7 mouse cellular contexts compared by ENCODE assay signal in genomic region chr6:50890370-50891204, GRCm38 (mm10).
DNase-seq lines count a peak whose midpoint lies in the region; ATAC-seq lines count a peak whose summit lies in the region.

No protein-coding gene starts in this region.

- ATAC-seq in frontal cortex, adult (ENCODE audit: low TSS enrichment) = peak; percentile 88
- ATAC-seq in hindbrain, embryonic 15.5 days (ENCODE audit: low FRiP score, low read depth) = peak; percentile 89
- ATAC-seq in limb, embryonic 13.5 days (ENCODE audit: low FRiP score, low read depth) = peak; percentile 63; the same call in 1 of the 2 replicates
- peak; percentile 92 for ATAC-seq in midbrain, embryonic 14.5 days (ENCODE audit: low FRiP score, low TSS enrichment)

- peak; percentile 67 for DNase-seq in c-Kit-negative CD71-positive TER-119-positive erythroid progenitor cells, embryonic 14.5 days (ENCODE audit: low read depth, low spot score)
- DNase-seq in cerebellum, adult 9-11 months = peak; percentile 59
- peak; percentile 88 for DNase-seq in midbrain, embryonic 14.5 days
- DNase-seq in yolk sac, embryonic 10.5 days (ENCODE audit: low spot score) = peak; percentile 74

- WGBS in hindbrain, embryonic 15.5 days = 9% methylated on average over 25 of the region's 25 CpGs
- 10% methylated on average over 25 of the region's 25 CpGs for WGBS in limb, embryonic 13.5 days
- 4% methylated on average over 25 of the region's 25 CpGs for WGBS in midbrain, embryonic 14.5 days

- peaks cover 27% of the 10 kb centered on the region for H3K4me1 ChIP-seq in hindbrain, embryonic 15.5 days (replicated peaks)
- H3K4me1 ChIP-seq in limb, embryonic 13.5 days = peaks cover 10% of the 10 kb centered on the region
- H3K4me1 ChIP-seq in midbrain, embryonic 14.5 days (ENCODE audit: control insufficient read depth, insufficient read depth, low read length) = peaks cover 26% of the 10 kb centered on the region

- no peaks in the 10 kb centered on the region for H3K9me3 ChIP-seq in hindbrain, embryonic 15.5 days
- H3K9me3 ChIP-seq in limb, embryonic 13.5 days = no peaks in the 10 kb centered on the region
- no peaks in the 10 kb centered on the region for H3K9me3 ChIP-seq in midbrain, embryonic 14.5 days (ENCODE audit: control insufficient read depth, low read length)

- no peaks in the 10 kb centered on the region for H3K27me3 ChIP-seq in hindbrain, embryonic 15.5 days
- peaks cover 44% of the 10 kb centered on the region for H3K27me3 ChIP-seq in limb, embryonic 13.5 days
- no peaks in the 10 kb centered on the region for H3K27me3 ChIP-seq in midbrain, embryonic 14.5 days (ENCODE audit: control insufficient read depth, insufficient read depth, low read length)

- no peaks in the 10 kb centered on the region for H3K36me3 ChIP-seq in hindbrain, embryonic 15.5 days
- no peaks in the 10 kb centered on the region for H3K36me3 ChIP-seq in limb, embryonic 13.5 days
- H3K36me3 ChIP-seq in midbrain, embryonic 14.5 days (ENCODE audit: control insufficient read depth, insufficient read depth, low read length) = no peaks in the 10 kb centered on the region

- H3K4me2 ChIP-seq in hindbrain, embryonic 15.5 days = peak overlapping the region; percentile 40
- peak overlapping the region; percentile 54 for H3K4me2 ChIP-seq in limb, embryonic 13.5 days (replicated peaks)
- H3K4me2 ChIP-seq in midbrain, embryonic 14.5 days (ENCODE audit: low read length) = peak overlapping the region; percentile 34

- H3K4me3 ChIP-seq in hindbrain, embryonic 15.5 days = no peak overlapping the region
- H3K4me3 ChIP-seq in limb, embryonic 13.5 days = peak overlapping the region; percentile 25
- H3K4me3 ChIP-seq in midbrain, embryonic 14.5 days (replicated peaks; ENCODE audit: low read depth, low read length) = 0 out of 2 replicates have a peak overlapping the region, but pooled peaks have one; percentile 13

- H3K9ac ChIP-seq in hindbrain, embryonic 15.5 days = no peak overlapping the region
- H3K9ac ChIP-seq in limb, embryonic 13.5 days = 0 out of 2 replicates have a peak overlapping the region, but pooled peaks have one; percentile 25
- H3K9ac ChIP-seq in midbrain, embryonic 14.5 days (replicated peaks; ENCODE audit: low read length) = peak overlapping the region; percentile 44; the same call in 1 of the 2 replicates

- peak overlapping the region; percentile 84 for H3K27ac ChIP-seq in hindbrain, embryonic 15.5 days (replicated peaks)
- H3K27ac ChIP-seq in limb, embryonic 13.5 days = no peak overlapping the region
- peak overlapping the region; percentile 92 for H3K27ac ChIP-seq in midbrain, embryonic 14.5 days (replicated peaks; ENCODE audit: low read depth, low read length)
